Mouse (Mus musculus): ENCODE results near the gene Gtf3c6.

DNA sequence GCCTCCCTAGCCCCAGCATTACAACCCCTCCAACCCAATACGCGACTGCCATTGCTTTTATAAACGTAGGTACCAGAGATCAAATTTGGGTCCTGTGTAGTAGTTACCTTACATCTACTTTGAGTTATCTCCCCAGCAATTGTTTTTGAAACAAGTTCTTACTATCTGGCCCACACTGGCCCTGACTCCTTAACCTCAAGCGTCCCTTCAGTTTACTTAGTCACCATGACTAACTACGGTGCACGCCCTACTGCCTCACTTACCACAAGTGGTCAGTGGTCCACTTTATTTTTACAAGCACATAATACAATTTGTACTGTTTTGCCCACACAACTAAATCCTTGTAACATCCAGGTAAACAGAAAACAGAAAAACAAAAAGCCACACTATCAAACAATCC is 34.7 kb upstream of the Gtf3c6 start:
- no peak for TF ChIP-seq CTCF (IDR thresholded peaks at IDR 0.05; ENCODE audit: extremely low read depth, insufficient read length, insufficient replicate concordance, low read depth, low read length)
- no peak for TF ChIP-seq POLR2A (IDR thresholded peaks at IDR 0.05; ENCODE audit: low read depth, low read length)
